Mouse (Mus musculus) cerebral cortex, adult 2 months (tissue): ENCODE measurements around the gene Prkcb.

Source experiments
- WGBS: fragments of 180-500 bp; shearing (Covaris S2); methylation state at CpG from one replicate; pipeline ENCODE4 v1.1.7; 2018; 5-methylcytosine and 5-hydroxymethylcytosine counted together

The Prkcb gene

DNA sequence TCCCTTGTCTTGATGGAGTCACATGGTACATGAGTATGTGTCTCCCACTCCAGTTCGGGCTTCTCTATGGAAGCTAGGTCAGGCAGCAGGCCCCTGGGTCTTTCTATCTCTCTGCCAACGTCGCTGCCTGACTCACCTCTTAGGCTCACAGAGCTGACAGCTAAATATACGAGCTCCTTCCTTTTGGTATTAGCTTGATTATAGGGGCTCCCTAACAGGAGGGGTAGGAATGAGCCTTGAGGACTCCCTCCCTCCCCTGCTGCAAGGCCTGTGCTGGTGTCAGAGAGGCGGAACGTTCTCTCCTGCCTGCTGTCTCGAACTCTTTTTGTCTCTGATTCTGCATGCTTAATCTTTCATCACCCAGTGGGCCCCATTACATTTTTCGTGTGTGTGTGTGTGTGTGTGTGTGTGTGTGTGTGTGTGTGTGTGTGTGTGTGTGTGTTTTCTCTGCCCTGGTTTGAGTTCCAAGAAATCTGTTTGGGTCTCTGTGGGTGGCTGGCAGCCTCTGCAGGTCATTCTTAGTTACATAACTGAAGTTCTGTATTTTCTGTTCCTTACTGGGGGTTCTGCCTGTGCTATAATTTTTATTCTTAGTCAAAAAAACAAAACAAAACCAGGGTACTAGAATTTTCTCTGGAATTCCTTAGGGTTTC, 33.6 kb downstream of the Prkcb start:
- WGBS: 61% methylated on average over 8 of the region's 8 CpGs

DNA sequence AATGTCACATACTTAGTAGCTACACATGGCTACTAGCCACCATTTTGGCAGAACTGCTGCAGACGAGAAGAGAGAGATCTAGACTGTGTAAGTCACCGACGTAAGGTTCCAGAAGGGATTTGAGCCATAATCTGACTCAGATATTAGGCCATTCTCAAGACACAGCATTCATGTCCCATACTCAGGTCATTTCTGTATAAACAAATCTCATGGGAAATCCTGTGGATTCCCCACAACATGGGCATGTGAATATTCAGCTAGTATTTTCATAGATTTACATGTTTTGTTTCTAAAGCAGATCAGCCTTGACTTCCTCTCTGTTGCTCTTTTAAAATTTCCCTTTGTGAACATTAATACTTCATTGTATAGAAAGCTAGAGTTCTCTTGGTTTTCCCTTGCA, 39.4 kb downstream of the Prkcb start:
- 90% methylated on average over 3 of the region's 3 CpGs for WGBS

DNA sequence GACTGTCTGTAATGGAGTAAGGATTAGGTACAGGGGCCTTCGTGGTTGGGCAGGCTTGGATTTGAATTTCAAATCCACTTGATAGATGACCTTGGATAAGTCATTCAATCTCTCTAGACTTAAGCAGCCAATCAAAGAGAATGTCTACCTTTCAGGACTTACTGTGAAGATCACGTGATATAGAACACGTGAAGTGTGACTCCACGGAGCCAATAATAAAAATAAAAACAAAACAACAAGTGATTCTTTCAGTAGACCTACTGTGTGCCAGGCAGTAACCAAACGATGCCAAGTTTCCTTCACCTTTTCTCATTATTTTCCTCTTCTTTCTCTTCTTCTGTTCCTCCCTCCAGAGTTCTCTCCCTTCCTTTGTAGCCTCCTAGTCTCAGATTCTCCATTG, 39.9 kb downstream of the Prkcb start:
- WGBS: 95% methylated on average over 5 of the region's 5 CpGs

DNA sequence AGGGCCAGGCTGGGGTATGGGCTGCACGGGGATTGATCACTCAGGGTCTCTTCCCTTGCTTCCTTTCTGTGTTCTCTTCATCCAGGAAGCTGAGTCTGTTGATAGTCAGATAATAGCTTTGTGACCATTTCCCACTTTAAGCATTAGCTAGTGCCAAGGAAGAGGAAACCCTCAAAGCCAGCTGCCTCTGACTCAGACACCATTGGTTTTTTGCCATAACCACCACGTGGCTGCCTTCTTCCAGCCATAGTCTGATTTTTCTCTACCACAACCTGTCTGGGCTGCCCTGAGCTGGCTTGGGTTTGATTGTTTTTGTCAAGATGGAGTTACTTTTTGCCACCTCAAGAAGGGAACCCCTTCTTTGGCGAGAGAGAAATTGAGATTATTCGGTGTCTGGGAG, 41.0 kb downstream of the Prkcb start:
- 68% methylated on average over 4 of the region's 4 CpGs for WGBS

DNA sequence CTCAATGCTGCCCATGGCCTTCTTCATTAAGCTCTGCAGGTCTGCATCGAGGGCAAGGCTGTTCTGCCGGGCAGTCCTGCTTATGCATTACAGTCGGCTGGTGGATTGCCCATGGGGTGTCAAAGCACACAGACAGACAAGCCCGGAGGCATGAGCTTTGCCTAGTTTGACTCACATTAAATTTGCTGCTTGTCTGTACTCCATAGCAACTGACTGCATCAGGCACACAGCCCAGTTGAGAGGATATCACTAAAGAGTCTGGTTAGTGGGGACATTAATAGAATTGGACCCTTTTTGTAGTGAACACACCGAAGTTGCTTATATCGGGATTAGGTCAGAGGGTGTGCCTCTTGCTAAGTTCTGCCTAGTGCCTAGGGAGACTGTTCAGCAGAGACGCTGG, 45.1 kb downstream of the Prkcb start:
- WGBS: 37% methylated on average over 7 of the region's 7 CpGs

DNA sequence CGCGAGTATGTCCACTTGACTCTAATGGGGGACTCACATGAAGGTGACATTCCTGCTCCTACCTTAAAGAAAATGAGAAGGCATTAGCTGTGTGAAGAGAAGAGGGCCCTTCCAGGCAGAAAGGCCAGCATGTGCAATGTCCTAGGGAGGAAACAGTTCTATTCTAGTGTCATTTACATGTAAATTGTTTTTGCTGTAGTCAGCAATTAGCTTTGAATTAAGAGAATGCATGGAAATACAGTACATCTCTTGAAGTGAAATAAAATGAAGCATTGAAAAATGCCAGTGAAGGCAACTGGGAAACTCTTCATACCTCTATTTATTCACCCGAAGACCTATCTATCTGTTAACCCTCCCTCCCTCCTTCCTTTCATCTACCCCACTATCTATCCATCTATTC, 48.8 kb downstream of the Prkcb start:
- WGBS: 87% methylated on average over 3 of the region's 3 CpGs

DNA sequence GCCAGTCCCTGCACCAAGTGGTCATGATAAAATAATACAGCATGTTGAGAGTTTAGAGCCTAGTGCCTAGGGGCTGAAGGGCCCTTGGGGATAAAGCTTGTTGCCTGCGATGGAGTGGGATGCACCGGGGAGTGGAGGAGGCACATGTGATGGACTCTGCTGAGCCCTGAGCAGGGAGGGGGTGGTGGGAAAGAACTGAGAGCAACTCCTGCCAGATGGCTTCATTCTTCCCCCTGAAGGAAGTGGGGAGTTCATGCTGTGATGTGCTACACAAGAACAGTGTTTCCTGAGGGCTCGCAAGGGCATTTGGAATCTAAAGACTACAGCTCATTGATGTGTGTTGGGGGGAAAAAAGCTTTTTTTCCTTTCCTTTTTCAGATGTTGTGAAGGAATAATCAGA, 49.5 kb downstream of the Prkcb start:
- WGBS: 24% methylated on average over 3 of the region's 3 CpGs

DNA sequence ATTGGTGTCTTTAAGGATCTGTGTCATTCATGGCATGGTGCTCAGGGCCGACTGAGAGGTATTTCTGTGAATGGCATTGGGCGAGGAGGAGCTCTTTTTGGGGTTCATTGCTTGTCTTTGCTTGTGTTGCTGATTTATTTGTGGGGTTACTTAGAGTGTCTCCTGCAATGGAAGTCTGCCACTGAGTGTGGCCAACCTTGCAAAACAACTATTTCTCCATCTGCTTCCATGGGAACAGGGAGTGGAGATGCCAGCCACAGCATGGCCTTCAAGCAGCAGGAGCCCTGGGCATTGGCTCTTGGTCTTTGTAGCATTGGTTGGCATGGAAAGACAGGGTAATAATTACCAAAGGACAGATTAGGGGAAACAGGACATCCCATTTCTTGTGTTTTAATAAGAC, 50.9 kb downstream of the Prkcb start:
- 87% methylated on average over 2 of the region's 2 CpGs for WGBS

DNA sequence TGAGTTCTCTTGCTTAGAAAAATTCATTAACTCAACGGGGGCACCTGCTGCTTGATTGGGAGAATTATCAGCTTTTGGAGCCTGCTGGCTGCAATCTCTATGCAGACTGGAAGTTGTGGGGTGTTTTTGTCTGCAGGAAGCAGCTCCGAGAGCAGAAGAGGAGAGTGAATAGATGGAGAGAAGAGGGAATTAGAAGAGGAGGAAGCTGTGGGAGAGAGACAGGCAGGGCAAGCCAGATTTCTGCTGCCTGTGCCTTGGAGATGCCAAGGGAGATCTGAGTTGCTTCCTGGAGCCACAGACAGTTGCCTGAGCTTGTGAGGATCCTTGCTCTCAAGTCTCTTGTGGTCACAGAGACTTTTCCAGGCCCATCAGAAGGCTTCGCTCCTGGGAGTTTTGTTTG, 53.3 kb downstream of the Prkcb start:
- 42% methylated on average over 3 of the region's 3 CpGs for WGBS

DNA sequence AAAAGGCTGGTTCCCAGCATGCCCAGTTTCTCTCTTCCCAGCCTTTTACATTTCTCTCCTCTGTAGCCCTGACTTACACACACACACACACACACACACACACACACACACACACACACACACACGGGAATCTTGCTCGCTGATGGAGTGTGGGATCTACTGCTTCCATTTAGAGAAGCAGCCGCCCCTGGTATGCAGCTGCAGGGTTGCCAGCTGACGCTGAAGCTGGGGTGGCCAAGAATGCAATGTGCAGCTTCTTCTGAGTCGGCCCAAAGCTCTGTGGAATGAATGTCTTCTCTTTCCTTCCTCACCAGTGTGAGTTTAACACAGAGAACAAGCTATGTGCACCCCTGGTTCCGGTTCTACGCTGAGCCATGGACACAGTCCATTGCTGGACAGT, 56.1 kb downstream of the Prkcb start:
- 29% methylated on average over 7 of the region's 7 CpGs for WGBS

DNA sequence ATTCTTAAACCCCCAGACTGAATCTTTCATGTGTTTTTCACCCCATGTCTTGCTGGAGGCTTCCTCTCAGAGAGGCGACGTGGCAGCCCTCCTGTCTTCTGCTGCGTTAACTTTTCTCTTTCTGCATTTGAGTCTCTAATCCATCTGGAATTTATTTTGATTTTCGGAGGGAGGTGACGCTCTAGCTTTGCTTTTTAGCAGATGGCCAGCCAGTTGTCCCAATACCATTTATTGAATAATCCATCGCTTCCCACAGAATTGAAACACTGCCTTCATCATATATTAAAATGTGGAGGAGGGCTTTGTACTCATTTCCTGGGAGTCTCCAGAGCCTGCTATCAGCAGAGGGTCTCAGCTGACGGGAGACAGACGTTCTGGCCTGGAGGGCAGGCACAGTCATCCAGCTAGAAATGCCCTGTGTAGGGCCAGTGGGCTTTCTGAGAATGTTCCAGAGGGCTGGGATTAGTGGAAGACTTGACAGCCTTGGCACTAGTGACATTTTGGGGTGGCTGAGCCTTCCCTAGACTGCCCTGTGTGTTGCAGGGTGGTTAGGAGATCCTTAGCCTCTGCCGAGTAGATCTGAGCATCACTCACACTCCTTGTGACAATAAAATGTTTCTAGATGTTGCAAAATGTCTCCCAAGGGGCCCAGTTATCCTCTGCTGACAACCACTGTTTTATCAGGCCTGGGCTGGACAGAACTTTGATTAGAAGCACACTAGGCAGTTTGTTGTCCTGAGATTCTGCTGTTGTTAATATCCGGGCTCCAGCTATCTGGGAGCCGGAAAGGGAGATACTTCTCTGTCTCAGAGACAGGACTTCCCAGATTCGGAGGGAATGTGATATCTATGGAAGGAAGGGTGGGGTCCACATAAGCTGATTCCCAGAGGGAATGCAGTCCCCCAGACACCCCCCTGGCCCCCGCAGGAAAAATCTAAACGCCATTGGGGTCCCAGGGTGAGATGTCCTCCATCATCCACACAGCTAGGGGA, 58.0 kb downstream of the Prkcb start:
- 59% methylated on average over 14 of the region's 14 CpGs for WGBS

DNA sequence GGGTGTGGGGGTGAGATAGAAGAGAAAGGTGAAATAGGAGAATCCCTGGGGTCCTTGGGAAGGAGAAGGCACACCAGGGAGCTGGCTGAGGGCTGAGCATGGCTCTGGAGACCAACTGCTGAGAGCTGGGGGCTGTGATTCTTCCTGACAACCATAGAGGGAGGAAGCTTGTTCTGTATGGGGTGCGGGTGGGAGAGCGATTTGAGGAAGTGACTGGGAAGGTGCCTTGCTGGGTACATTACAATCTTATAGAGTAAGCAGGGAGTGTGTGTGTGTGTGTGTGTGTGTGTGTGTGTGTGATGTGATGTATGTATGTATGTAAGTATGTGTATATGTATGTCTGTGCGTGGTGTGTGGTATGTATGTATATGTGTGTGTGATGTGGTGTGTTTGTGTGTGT, 58.9 kb downstream of the Prkcb start:
- WGBS: 68% methylated on average over 3 of the region's 3 CpGs

DNA sequence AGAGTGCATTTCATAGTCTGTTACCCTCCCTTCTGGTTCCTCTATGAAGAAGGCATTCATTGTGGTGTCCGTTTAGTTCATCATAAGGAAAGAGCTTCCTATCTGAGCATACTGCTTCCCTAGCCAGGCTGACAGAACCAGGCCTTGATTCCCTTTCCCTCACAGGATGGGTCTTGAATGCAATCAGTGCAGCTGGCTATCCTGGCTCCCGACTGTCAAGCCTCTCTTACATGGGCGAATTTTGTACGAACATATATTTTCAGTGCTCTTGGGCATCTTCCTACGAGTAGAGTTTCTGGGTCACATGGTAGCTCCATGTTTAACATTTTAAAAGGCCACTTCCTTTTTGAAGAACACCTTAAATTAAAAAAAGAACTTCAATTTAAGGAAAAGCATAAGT, 61.4 kb downstream of the Prkcb start:
- WGBS: 43% methylated on average over 5 of the region's 5 CpGs

DNA sequence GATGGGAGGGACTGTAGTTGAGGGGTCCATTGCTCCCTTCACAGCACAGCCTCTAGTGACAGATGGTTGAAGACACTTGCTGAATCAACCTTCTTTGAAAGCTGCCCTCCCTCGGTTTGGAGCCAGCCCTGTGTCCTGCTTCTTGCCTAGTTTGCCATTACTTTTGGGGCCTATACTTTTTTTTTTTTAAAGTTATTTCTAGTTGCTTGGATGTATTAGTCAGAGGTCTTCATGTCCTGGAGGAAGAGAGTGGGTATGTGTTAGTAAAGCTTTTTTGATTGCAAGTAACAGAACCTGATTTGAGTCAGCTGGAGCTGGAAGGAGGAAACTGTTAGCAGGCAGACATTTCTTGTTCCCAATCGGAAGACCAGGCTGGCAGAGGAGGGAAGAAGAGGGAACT, 62.2 kb downstream of the Prkcb start:
- WGBS: 38% methylated on average over 2 of the region's 2 CpGs

DNA sequence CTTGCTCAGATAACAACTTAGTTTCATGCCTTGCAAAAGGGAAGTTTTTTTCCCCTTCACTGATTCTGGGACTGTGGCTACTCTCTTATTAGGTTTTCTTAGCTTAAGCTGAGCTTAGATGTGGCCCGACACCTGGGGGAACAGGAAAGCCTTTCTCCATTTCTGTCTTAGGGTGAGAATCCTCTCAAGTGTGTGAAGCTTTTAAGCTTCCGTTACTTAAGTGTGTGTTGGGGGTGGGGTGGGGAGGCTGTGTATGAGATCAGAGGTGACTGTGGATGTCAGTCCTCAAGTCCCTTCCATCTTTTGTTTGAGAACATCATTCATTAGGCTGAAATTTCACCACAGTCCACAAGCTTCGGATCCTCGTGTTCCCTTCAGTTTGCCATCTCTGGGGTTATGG, 63.3 kb downstream of the Prkcb start:
- 84% methylated on average over 4 of the region's 4 CpGs for WGBS

DNA sequence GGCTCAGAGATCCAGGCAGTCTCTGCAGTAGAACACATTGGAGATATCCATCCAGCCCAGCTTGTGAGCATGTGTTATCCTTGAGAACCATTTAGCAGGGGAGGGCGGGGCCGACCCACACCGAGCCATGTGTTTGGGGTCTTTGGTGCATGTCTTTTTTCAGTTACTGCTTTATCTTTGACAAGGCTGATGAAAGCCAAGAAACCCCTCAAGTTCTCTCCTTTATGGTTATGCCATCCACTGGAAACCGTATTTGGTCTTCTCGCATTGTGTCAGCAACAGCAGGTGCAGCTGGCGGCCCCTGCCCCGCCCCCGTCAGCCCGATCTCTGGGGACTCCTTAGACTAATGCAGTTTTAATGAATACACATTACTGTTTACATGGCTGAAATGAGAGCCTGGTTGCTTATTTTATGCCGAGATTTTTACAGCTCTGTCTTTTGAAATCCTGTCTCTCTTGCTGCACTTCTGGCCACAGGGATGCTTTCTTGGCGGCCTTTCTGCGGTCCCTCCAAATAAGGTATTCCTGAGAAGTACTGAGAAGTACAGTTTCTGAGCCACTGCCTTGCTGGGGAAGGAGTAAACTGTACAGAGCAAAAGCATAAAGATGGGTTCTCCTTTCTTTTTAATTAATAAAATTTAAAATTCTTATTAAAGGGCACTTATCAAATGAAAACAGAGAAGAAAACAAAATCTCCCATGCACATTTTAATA, 64.2 kb downstream of the Prkcb start:
- 46% methylated on average over 12 of the region's 12 CpGs for WGBS

DNA sequence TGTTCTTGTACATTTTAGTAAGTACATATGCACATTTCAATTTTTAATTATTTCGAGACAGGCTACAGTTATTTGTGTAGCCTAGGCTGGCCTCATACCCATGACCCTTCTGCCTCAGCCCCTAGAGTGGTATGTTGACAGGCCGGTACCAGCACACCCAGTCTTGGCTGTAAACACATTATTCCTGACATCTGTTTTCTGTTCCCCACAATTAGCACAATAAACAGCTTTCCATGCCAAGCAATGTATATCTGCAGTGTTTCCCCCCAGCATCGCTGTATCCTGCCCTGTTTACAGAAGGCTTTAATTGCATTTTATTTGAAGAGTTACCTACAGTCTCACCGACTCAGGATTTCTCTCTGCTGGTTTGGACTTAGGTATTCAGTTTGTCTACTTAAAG, 64.8 kb downstream of the Prkcb start:
- 81% methylated on average over 4 of the region's 4 CpGs for WGBS

DNA sequence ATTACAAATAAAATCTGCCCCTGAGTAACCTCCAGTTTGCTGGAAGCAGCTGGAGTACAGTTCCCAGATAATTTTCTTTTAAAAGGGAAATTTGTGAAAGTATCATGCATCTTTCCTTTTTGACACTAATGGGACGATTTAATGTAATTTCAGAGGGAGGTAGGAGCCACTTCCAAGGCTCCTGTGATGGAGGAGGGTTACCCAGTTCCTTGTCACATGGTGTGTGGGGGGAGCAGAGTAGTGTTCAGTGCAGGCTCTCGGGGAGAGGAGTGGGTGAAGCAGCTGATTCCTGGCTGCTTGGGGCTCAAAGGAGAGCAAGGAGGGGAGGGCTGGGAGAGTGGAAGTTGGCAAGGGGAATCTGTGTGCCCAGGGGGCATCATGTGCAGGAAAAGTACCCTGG, 68.4 kb downstream of the Prkcb start:
- 45% methylated on average over 2 of the region's 2 CpGs for WGBS

DNA sequence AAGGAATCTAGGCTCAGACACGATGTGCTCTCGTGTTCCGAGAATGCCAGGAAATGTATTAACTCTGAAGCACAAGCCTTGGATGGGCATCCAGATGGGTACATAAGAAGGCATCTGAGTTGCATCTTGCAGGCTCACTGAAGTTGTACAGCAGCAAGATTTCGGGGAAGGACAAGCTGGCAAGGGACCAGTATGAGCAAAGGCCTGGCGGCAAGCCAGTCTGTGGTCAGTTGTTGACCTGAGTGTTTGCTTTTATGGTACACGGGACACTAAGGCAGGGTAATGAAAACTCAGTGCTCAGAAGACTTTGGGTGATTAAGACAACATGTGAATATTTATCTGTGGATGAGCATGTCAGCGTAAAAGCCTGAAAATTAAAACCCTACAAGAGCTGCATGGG, 69.3 kb downstream of the Prkcb start:
- 56% methylated on average over 7 of the region's 7 CpGs for WGBS

DNA sequence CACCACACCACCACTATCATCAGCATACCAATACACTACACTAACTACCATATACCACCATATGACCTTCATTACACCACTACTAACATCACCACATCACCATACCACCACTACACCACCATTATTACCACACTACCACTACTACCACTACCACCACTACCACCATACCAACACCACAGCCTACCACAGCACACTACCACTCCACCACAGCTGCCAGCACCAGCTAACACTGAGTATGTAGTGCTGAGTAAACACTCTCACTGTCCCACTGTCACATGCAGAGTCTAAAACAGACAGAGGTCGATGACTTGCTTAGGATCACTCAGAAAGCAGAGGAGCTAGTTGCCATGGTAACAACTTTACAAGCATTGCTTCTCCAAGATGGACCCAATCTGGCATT, 78.1 kb downstream of the Prkcb start:
- 28% methylated on average over 1 of the region's 1 CpGs for WGBS

DNA sequence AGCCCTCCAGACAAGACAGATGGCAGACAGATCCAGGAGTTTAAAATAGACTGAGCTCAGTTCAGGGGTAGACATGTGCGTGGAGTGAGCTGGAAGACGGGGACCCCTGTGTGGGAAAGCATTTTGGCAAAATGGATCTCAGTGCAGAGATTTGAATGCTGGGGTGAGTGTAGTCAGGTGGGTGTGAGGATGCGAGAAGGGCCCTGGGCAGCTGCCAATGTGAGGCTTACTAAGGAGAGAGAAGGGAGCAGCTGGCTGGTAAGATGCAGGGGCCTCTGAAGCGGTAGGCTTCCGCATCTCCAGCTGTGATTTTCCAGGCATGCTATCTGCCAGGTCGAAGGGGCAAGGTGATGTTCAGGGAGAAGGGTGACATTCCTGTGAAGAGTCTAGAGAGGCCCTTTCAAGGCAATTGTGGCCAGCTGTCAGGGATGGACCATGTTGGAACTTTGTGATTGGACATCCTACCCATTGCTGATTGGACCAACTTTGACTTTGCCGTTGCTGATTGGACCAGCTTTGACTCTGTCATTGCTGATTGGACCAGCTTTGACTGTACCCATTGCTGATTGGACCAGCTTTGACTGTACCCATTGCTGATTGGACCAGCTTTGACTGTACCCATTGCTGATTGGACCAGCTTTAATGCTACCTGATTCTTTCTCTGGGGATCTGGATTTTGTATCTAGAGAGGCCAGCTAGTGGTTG, 78.9 kb downstream of the Prkcb start:
- WGBS: 60% methylated on average over 7 of the region's 7 CpGs

DNA sequence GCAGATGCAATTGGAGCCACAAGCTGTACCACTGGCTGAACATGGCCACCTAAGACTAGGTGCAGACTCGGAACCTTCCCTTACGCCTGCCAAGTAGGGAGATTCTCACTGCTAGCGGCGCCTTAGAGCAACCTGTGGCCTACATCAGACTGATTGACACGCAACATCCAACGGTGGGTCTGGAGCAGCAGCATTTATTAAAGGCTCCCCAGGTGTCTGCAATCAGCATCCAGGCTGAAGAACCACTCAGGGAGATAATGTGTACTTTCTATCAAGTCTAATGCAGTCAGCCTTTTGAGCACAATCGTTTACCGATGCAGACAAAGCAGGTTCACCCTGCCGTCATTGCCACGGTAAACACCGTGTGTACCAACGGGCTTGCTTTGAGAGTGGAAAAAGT, 81.9 kb downstream of the Prkcb start:
- WGBS: 85% methylated on average over 12 of the region's 12 CpGs
